In the genomic region with DNA sequence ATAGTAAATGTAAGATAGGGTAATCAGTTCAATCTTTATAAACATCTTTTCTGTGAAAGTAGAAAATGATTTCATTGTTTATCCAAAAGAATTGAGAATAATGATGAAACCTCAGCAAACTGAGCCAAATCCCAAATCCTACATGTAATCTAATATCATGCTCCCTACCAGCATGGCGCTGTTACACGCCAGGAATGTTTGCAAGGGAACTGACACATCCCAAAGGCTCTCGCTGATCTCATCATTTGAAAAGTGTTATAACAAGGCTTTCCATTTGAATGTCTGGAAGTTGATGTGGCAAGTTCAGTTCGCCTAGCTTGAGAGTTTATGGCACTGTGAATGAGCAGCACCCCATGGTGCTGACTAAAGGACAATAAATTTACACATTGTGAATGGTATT, we compare ENCODE assay signal across 18 mouse cellular contexts.
A peak's percentile ranks its signal among the peaks of the same experiment; 100 is the strongest.
DNase-seq lines count a peak whose midpoint lies in the region.
"Had no signal": no experiment of that assay in that cellular context is flagged by ENCODE, and none has a peak within 500 bp of the region (broad histone marks: within the 10 kb centered on the region; RNA-seq: fewer than 3 reads in every experiment).

No protein-coding gene starts in this region.

- peak; percentile 49 for DNase-seq in gastrocnemius, adult 18-20 months (ENCODE audit: low spot score)
- DNase-seq in gastrocnemius, postnatal 10 days = no peak
- DNase-seq in Muller cell, postnatal 12 days (ENCODE audit: inconsistent ontology term) = peak; percentile 35
- DNase-seq in fibroblast of lung, adult 2 months (ENCODE audit: low read depth) = peak; percentile 14
- peak; percentile 70 for DNase-seq in skeletal muscle tissue, adult 2 months (ENCODE audit: low read depth, low spot score)
- DNase-seq in right cerebral cortex, postnatal 25 days = no peak
- DNase-seq in embryo, embryonic 9.5 days (ENCODE audit: extremely low spot score) = no peak
- DNase-seq: adrenal gland, adult 2 months; adrenal gland, postnatal 36 days; cerebellum, adult 2 months; cerebellum, postnatal 14 days; forebrain, postnatal 0 days; heart, adult 2 months; kidney, adult 11 months; kidney, postnatal 25 days; lung, postnatal 4 days; right cerebral cortex, postnatal 4 days; thymus, postnatal 14 days had no signal

Comparison
In these comparisons a context has a peak if more than half of its experiments do, and no peak if none do; other contexts are left out.
1. DNase-seq: peak in gastrocnemius, adult 18-20 months (single experiment), Muller cell, postnatal 12 days (single experiment), fibroblast of lung, adult 2 months (single experiment) and skeletal muscle tissue, adult 2 months (single experiment); none in gastrocnemius, postnatal 10 days (single experiment), right cerebral cortex, postnatal 25 days (single experiment) and embryo, embryonic 9.5 days (single experiment).